Mouse (Mus musculus) cortical plate, adult 2 months (tissue): ENCODE measurements around the gene Olfr965. TPM values are rescaled to one million over a fixed set of nuclear protein-coding genes. Genes with fewer than 3 reads are reported as not detected.

ENCODE experiments used
- H3K27ac ChIP-seq: fragments of 200-500 bp; 2 replicates; pipeline ENCODE4 v1.5.1; 2012; ENCODE audit warnings: low read length, control low read depth, inconsistent platforms; ENCODE audit not compliant: insufficient read depth
- H3K4me1 ChIP-seq: fragments of 200-500 bp; 2 replicates; pipeline ENCODE4 v1.6.1; 2011; ENCODE audit warnings: low read length; ENCODE audit not compliant: control insufficient read depth, insufficient read depth
- H3K4me3 ChIP-seq: fragments of 200-500 bp; 2 replicates; pipeline ENCODE4 v1.5.1; 2011; ENCODE audit warnings: mild to moderate bottlenecking, low read length, control low read depth; ENCODE audit not compliant: insufficient read depth
- CTCF ChIP-seq: fragments of 200-500 bp; IDR thresholded peaks from 2 replicates; pipeline ENCODE4 v1.5.1; 2011; ENCODE audit warnings: mild to moderate bottlenecking, control low read depth, low read length; ENCODE audit not compliant: insufficient read depth; ENCODE audit errors: extremely low read depth
- POLR2A ChIP-seq: fragments of 200-500 bp; IDR thresholded peaks from 2 replicates; pipeline ENCODE4 v1.6.1; 2011; ENCODE audit warnings: mild to moderate bottlenecking, low read length, control low read depth; ENCODE audit not compliant: insufficient read depth; ENCODE audit errors: extremely low read depth
- polyA plus RNA-seq: library from polyadenylated mRNA; depleted of rRNA; stranded (reverse); fragments of >200 nt; gene quantifications from 2 replicates; pipeline ENCODE4 v1.2.3, GENCODE M21; 2012; rRNA removed

Gene Olfr965
- polyA plus RNA-seq, 1 experiment = not detected

DNA sequence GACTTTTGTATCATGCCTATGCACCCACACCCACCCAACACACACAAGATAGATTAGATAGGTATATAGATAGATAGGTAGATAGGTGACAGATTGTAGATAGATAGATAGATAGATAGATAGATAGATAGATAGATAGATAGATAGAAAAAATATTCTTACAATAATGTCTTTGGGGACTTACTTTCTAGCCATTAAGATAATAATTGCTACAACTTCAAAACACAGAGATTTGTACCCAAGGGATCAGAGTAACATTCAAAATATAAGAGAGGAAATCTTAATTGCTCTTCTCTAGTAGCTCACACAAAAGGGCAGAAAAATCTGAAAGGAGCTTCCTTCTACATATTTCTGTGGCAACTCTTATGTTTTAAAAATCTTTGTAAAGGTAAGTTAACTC lies 34.8 kb downstream of the Olfr965 start, which contains the start of gene Olfr967:
TSS of gene Olfr967 (plus strand) at position 301 of the 400 bp plus-strand sequence.
- Histone ChIP-seq H3K27ac (peak within 1 kb of the TSS; percentile 77; the same call in 1 of the 2 replicates), H3K4me3 (no peak within 1 kb of the TSS), H3K4me1 (no peaks in the 10 kb centered on the region)
- no peak for TF ChIP-seq POLR2A
- no peak for TF ChIP-seq CTCF

- H3K4me1 ChIP-seq = no peaks in the 10 kb centered on the region
- H3K4me3 ChIP-seq = no peak overlapping the region
- 0 out of 2 replicates have a peak overlapping the region, but pooled peaks have one; percentile 77 for H3K27ac ChIP-seq
- TF ChIP-seq POLR2A = no peak
- no peak for TF ChIP-seq CTCF
Observed at GRCm38 (mm10) chr9:39746428-39746827, 35.3 kb downstream of the Olfr965 start.

Other genes with a start within 250 kb of the Olfr965 start
- not detected in 2 replicates for gene Olfr955, start 239.4 kb upstream of the Olfr965 start, polyA plus RNA-seq
- not detected in 2 replicates for gene Olfr44, start 217.4 kb upstream of the Olfr965 start, polyA plus RNA-seq
- not detected in 2 replicates for gene Olfr957, start 195.5 kb upstream of the Olfr965 start, polyA plus RNA-seq
- not detected in 2 replicates for gene Olfr958, start 157.3 kb upstream of the Olfr965 start, polyA plus RNA-seq
- gene Olfr959, start 135.8 kb upstream of the Olfr965 start, polyA plus RNA-seq = not detected in 2 replicates
- gene AW551984, start 107.0 kb upstream of the Olfr965 start, polyA plus RNA-seq = 1.7 and 2.0 TPM in 2 replicates
- gene Olfr148, start 100.7 kb upstream of the Olfr965 start, polyA plus RNA-seq = not detected in 2 replicates
- gene Olfr960, start 90.0 kb upstream of the Olfr965 start, polyA plus RNA-seq = not detected in 2 replicates
- gene Olfr961, start 66.3 kb upstream of the Olfr965 start, polyA plus RNA-seq = not detected in 2 replicates
- not detected in 2 replicates for gene Olfr963, start 44.1 kb upstream of the Olfr965 start, polyA plus RNA-seq
- not detected in 2 replicates for gene Olfr149, start 4.2 kb upstream of the Olfr965 start, polyA plus RNA-seq
- not detected in 2 replicates for gene Olfr150, start 19.6 kb downstream of the Olfr965 start, polyA plus RNA-seq
- not detected in 2 replicates for gene Olfr967, start 34.9 kb downstream of the Olfr965 start, polyA plus RNA-seq
- not detected in 2 replicates for gene Olfr968, start 71.9 kb downstream of the Olfr965 start, polyA plus RNA-seq
- gene Olfr969, start 79.6 kb downstream of the Olfr965 start, polyA plus RNA-seq = not detected in 2 replicates
- not detected in 2 replicates for gene Olfr970, start 97.5 kb downstream of the Olfr965 start, polyA plus RNA-seq
- gene Olfr971, start 125.5 kb downstream of the Olfr965 start, polyA plus RNA-seq = not detected in 2 replicates
- not detected in 2 replicates for gene Olfr972, start 155.1 kb downstream of the Olfr965 start, polyA plus RNA-seq
- gene Olfr229, start 196.0 kb downstream of the Olfr965 start, polyA plus RNA-seq = not detected in 2 replicates
- not detected in 2 replicates for gene Olfr974, start 226.1 kb downstream of the Olfr965 start, polyA plus RNA-seq
- not detected in 2 replicates for gene Olfr975, start 240.7 kb downstream of the Olfr965 start, polyA plus RNA-seq
- gene Olfr976, start 249.8 kb downstream of the Olfr965 start, polyA plus RNA-seq = not detected in 2 replicates